Mouse (Mus musculus) adrenal gland, postnatal 36 days (tissue): ENCODE measurements around the gene Ak3. TPM values are rescaled to one million over a fixed set of nuclear protein-coding genes. Genes with fewer than 3 reads are reported as not detected.

Experiments
- DNase-seq, 2 experiments: peaks; one replicate each; pipeline ENCODE4 v3.0.0; 2021; ENCODE audit warnings: mixed read lengths in 1 of 2
- total RNA-seq, 2 experiments: library from RNA; stranded (reverse); gene quantifications; 2 replicates each; pipeline ENCODE4 v1.2.3; 2021

The Ak3 gene
- total RNA-seq, 2 experiments from 2014 or later = 146 to 253 TPM

DNA sequence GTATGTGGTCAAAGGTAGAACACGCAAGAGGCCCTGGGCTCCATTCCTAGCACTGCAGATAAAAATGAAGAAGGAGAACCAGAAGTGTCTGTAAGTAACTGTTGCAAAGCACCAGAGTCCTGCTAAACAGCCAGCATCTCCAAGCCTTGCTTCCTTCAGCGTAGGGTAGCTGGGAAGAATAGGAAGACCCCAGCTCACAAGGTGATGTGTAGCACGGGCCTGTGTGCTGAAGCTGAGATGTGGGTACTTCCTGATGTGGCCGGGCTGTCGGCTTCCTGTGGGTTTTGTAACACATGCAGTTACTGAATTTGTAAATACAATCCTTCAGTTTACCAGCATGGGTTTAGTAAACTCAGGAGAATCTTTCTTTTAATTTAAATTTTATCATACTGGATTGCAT lies 52.4 kb downstream of the Ak3 start:
- no peak for DNase-seq

DNA sequence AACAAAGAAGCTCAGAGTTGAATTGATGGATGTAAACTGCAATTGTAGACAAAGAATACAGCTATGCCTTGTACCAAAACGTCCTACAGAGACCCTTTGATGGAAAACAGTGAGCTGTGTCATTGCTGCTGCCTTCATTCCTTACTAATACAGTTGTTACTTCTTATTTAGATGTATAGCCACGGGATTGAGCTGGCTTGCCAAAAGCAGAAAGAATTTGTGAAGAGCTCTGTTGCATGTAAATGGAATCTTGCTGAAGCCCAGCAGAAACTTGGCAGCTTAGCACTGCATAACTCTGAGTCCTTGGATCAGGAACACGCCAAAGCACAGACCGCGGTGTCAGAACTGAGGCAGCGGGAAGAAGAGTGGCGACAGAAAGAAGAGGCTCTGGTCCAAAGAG lies 52.9 kb downstream of the Ak3 start:
- no peak for DNase-seq

DNA sequence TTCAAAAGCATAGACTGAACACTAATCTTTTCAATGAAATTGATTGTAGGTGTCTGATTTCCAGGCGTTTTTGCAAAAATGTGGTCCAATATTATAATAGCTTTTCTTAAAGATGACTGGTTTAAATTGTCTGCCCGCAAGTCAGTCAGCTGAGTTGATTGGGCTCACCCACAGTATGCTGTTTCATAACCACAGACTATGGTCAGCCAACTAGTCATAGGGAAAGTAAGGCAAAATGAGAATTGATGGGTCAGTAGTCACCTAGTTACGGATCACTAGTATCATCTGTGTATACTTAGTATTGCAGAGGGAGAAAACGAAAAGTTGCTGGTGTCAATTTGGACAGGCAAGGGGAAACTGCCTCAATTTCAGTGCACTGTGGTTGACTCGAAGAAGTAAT lies 56.4 kb downstream of the Ak3 start:
- DNase-seq = no peak

DNA sequence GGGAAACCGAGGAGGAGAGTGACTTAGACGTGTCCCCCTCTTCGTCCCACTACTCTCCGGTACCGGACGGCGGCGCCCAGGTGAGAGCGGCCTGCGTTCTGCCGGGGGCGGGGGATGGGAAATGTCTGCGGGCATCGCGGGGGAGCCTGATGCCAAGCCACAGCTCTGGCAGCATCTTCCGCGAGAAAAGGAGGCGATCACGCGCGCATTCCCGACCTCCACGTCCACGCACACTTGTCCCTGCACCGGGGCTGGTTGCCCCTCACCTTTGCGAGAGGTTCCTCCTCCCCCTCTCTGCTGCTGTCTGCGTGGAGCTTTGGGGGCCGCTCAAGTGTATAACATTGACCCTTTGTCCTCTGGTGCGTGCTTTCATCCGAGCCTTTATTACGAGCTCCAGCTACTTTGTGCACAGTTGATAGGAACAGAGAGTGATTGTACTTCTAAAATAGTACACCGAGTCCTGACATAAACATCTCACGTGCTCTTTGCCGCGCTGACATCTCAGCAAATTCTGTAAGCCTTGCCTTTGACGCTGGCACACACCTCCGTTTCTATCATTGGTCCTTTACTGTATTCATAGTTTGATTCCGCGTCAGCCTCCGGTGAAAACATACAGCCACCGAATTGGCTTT lies 57.1 kb downstream of the Ak3 start:
- DNase-seq = peak in 1 of 2 experiments; percentile 32

GRCm38 (mm10) chr19:28990194-28990589 lies 57.6 kb downstream of the Ak3 start, which contains the start of gene Cdc37l1:
Cdc37l1 (plus strand) TSS chr19:28990352.
- DNase-seq = peak; percentile 100

DNA sequence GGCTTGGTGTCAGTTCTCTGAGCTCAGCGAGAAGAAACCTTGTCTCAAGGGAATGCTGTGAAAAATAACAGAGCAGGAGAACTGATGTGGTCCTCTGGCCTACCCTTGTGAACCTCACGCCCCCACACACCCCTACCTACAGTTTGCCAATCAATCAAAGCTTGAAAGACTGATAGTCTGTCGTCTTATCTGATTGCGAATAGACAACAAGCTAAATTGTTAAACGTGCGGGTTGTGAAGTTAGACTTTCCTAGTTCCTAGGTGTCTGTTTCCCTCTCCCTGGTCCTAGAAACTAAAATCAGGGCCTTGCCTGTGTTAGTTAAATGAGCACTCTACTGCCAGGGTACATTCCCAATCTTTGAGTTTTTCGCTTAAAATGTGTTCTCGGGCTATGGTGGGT lies 58.2 kb downstream of the Ak3 start:
- DNase-seq = no peak

DNA sequence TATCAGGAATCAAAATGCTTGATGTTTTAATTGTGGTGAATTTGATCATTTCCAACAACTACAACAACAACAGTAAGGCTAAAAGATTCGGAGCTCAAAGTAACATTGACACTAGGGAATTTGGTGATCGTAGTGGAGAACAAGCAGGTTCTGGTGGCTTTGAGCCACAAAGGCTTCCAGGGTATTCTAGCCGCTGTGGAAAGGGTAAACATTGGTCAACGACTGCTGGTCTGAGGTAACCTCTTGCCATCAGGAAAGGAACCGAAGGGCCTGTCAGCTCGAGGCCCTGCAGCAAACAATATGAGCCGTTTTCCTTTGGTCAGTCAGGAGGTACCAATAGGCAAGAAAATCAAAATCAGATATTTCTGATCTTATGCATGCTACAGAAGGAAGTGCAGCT lies 65.1 kb downstream of the Ak3 start:
- DNase-seq = no peak

DNA sequence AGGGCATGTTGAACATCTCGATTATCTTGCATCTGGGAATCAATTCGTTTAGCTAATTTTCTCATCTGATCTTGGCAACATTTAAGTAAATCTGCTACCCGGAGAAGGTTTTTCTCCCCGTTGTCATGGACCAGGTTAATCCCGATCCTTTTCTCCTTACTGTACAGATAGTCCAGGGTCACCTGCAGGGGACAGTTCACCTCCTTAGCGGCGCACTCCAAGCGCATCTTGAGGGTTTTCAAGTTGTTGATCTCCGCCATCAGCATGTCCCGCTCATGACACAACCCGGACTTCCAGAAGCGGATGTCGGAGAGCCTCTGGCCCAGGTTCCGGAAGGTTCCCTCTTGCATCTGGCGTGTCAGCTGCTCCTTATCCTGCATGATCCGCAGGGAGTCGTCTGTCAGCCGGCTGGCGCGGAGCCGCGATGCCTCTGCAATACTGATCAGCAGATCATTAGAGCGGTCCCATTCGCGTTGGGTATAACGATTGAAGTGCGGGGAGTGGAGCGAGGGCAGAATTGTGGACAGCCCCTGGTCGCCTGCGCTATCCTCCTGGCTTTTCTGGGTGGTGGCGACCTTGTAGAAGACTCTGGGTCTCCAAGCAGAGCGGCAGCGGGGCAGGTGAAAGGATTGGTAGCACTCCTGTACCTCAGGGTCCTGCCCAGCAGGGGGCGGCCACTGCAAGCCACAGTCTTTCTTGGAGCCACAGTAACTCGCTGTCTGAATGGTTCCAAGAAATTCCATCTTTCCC lies 72.7 kb downstream of the Ak3 start:
- peak; percentile 86 to 92 for DNase-seq

Other genes with a start within 250 kb of the Ak3 start
- gene Slc1a1, start 212.9 kb downstream of the Ak3 start, total RNA-seq = 1 to 10 TPM in 1 of 2 experiments, under 1 TPM in 1; 0.79 to 1.5 TPM
- gene Plpp6, start 84.0 kb downstream of the Ak3 start, total RNA-seq = 10 to 100 TPM; 25.4 to 43.7 TPM
- gene 4430402I18Rik, start 80.2 kb downstream of the Ak3 start, total RNA-seq = 1 to 10 TPM; 3.2 to 8.6 TPM
- 10 to 100 TPM; 43.4 to 52.5 TPM for gene Cdc37l1, start 57.6 kb downstream of the Ak3 start, total RNA-seq
- 10 to 100 TPM; 25.8 to 30.1 TPM for gene Rcl1, start 53.4 kb upstream of the Ak3 start, total RNA-seq
- 10 to 100 TPM; 16.1 to 24.2 TPM for gene Jak2, start 203.9 kb upstream of the Ak3 start, total RNA-seq